Comparison of ENCODE assay signal across 9 mouse cellular contexts in genomic region chr8:119756147-119756461, GRCm38 (mm10). TPM values are rescaled to one million over a fixed set of nuclear protein-coding genes. Genes with fewer than 3 reads are reported as not detected.
DNase-seq lines count a peak whose midpoint lies in the region; ATAC-seq and TF ChIP-seq lines count a peak whose summit lies in the region.
"Had no signal": no experiment of that assay in that cellular context is flagged by ENCODE, and none has a peak within 500 bp of the region (broad histone marks: within the 10 kb centered on the region; RNA-seq: fewer than 3 reads in every experiment).

No protein-coding gene starts in this region.

- no peak overlapping the region for H3K27ac ChIP-seq in heart, embryonic 12.5 days (ENCODE audit: poor library complexity, severe bottlenecking)
- H3K27ac ChIP-seq in spleen, adult 2 months (ENCODE audit: insufficient read depth, low read length): no peak overlapping the region
- no peak overlapping the region for H3K27ac ChIP-seq in liver, embryonic 14.5 days
- H3K27ac ChIP-seq in stomach, embryonic 16.5 days (ENCODE audit: low read length): no peak overlapping the region

- 0 out of 2 replicates have a peak overlapping the region, but pooled peaks have one; percentile 30 for H3K4me3 ChIP-seq in heart, embryonic 12.5 days
- peak overlapping the region; percentile 67 for H3K4me3 ChIP-seq in spleen, adult 2 months (ENCODE audit: extremely low read depth, insufficient read depth, insufficient read length)
- no peak overlapping the region for H3K4me3 ChIP-seq in liver, embryonic 14.5 days (ENCODE audit: insufficient read depth in 1 of 2, low read depth in 2 of 2, low read length in 2 of 2)
- H3K4me3 ChIP-seq in stomach, embryonic 16.5 days (replicated peaks; ENCODE audit: low read length): peak overlapping the region; percentile 34

- H3K4me2 ChIP-seq in heart, embryonic 12.5 days: peak overlapping the region; percentile 52
- H3K4me2 ChIP-seq in liver, embryonic 14.5 days (ENCODE audit: low read depth): peak overlapping the region; percentile 50
- peak overlapping the region; percentile 48 for H3K4me2 ChIP-seq in stomach, embryonic 16.5 days (ENCODE audit: low read depth, low read length)

- no peak for ATAC-seq in heart, embryonic 12.5 days (ENCODE audit: insufficient number of reproducible peaks, low FRiP score)
- no peak for ATAC-seq in liver, embryonic 14.5 days (ENCODE audit: insufficient read depth)
- no peak for ATAC-seq in stomach, embryonic 16.5 days (ENCODE audit: insufficient read depth, low FRiP score)

- H3K4me1 ChIP-seq in heart, embryonic 12.5 days (replicated peaks): peaks cover 20% of the 10 kb centered on the region
- peaks cover 12% of the 10 kb centered on the region for H3K4me1 ChIP-seq in spleen, adult 2 months (ENCODE audit: control insufficient read depth, insufficient read depth, insufficient read length)
- H3K4me1 ChIP-seq in liver, embryonic 14.5 days (replicated peaks; ENCODE audit: control insufficient read depth in 2 of 2, insufficient read depth in 2 of 2, low read length in 1 of 2): no peaks in the 10 kb centered on the region
- peaks cover 15% of the 10 kb centered on the region for H3K4me1 ChIP-seq in stomach, embryonic 16.5 days (ENCODE audit: control insufficient read depth, insufficient read depth, low read length)

- no peaks in the 10 kb centered on the region for H3K9me3 ChIP-seq in heart, embryonic 12.5 days (replicated peaks)
- no peaks in the 10 kb centered on the region for H3K9me3 ChIP-seq in liver, embryonic 14.5 days (ENCODE audit: control insufficient read depth, low read length)
- H3K9me3 ChIP-seq in stomach, embryonic 16.5 days (replicated peaks; ENCODE audit: control insufficient read depth, low read length): no peaks in the 10 kb centered on the region

- no peak for TF ChIP-seq EP300 in liver, embryonic 14.5 days (IDR thresholded peaks at IDR 0.05; ENCODE audit: low read depth)

- no peak for TF ChIP-seq POLR2A in spleen, adult 2 months (IDR thresholded peaks at IDR 0.05; ENCODE audit: low read depth, low read length)

- 0 out of 2 replicates have a peak, but pooled peaks cover 3% of the 10 kb centered on the region for H3K27me3 ChIP-seq in heart, embryonic 12.5 days (replicated peaks)
- H3K27me3 ChIP-seq in spleen, adult 2 months (ENCODE audit: control insufficient read depth, insufficient read depth, low read length): no peaks in the 10 kb centered on the region
- H3K27me3 ChIP-seq in liver, embryonic 14.5 days (ENCODE audit: control insufficient read depth, insufficient read depth, low read length): no peaks in the 10 kb centered on the region
- H3K27me3 ChIP-seq in stomach, embryonic 16.5 days (ENCODE audit: control insufficient read depth, insufficient read depth, low read length): no peaks in the 10 kb centered on the region

- no peak overlapping the region for H3K9ac ChIP-seq in heart, embryonic 12.5 days
- no peak overlapping the region for H3K9ac ChIP-seq in liver, embryonic 14.5 days (replicated peaks)
- H3K9ac ChIP-seq in stomach, embryonic 16.5 days (ENCODE audit: low read length): peak overlapping the region; percentile 37; the same call in 1 of the 2 replicates

- TF ChIP-seq CTCF in spleen, adult 2 months (IDR thresholded peaks at IDR 0.05; ENCODE audit: extremely low read depth, insufficient read depth, insufficient read length, insufficient replicate concordance): no peak
- no peak for TF ChIP-seq CTCF in liver, embryonic 14.5 days (IDR thresholded peaks at IDR 0.05; ENCODE audit: low read depth)

- no peak for DNase-seq in heart, adult 11 months
- no peak for DNase-seq in spleen, adult 2 months (ENCODE audit: low read depth in 1 of 2, low spot score in 2 of 2)
- no peak for DNase-seq in spleen, postnatal 36 days (ENCODE audit: low spot score in 2 of 2)
- DNase-seq in liver, embryonic 14.5 days (ENCODE audit: low read depth in 3 of 3, low spot score in 3 of 3): no peak
- DNase-seq in layer of hippocampus, postnatal 14 days (ENCODE audit: low spot score in 2 of 2): no peak
- DNase-seq in urinary bladder, adult 18-20 months (ENCODE audit: low spot score in 2 of 2): no peak
- DNase-seq: gastrocnemius, postnatal 25 days had no signal

- WGBS in heart, embryonic 12.5 days: 52% methylated on average over 2 of the region's 2 CpGs
- WGBS in spleen, adult 2 months: 59% methylated on average over 2 of the region's 2 CpGs
- 50% methylated on average over 2 of the region's 2 CpGs for WGBS in liver, embryonic 14.5 days (ENCODE audit: insufficient replicate concordance)
- 61% methylated on average over 2 of the region's 2 CpGs for WGBS in stomach, embryonic 16.5 days

- H3K36me3 ChIP-seq in heart, embryonic 12.5 days: peaks cover 9% of the 10 kb centered on the region
- H3K36me3 ChIP-seq in spleen, adult 2 months (ENCODE audit: control insufficient read depth, insufficient read depth, low read length): no peaks in the 10 kb centered on the region
- no peaks in the 10 kb centered on the region for H3K36me3 ChIP-seq in liver, embryonic 14.5 days (replicated peaks; ENCODE audit: control insufficient read depth, insufficient read depth, low read depth)
- no peaks in the 10 kb centered on the region for H3K36me3 ChIP-seq in stomach, embryonic 16.5 days (ENCODE audit: control insufficient read depth, insufficient read depth, low read length)

RNA-seq across cellular contexts. Expression of gene Tldc1, which starts 22.1 kb away (rescaled TPM):
- polyA plus RNA-seq in heart, embryonic 12.5 days (2016; fragmentation: Nextera tagmentation; extraction: Ambion mirVana): 14.6 and 14.8 TPM in 2 replicates
- polyA plus RNA-seq in spleen, adult 2 months (2012; rRNA removed): 4.8 and 6.2 TPM in 2 replicates
- 2.7 and 2.8 TPM in 2 replicates for polyA plus RNA-seq in liver, embryonic 14.5 days (2012; rRNA removed)
- 1.3 and 2.0 TPM in 2 replicates for polyA plus RNA-seq in liver, embryonic 14.5 days (2014; fragmentation: Nextera tagmentation; extraction: Ambion mirVana)
- 14.5 and 16.5 TPM in 2 replicates for polyA plus RNA-seq in stomach, embryonic 16.5 days (2015; fragmentation: Nextera tagmentation; extraction: Ambion mirVana)
- total RNA-seq in layer of hippocampus, postnatal 14 days (2021): 10 to 100 TPM; 16.2 to 19.5 TPM

RNA-seq across cellular contexts. Expression of gene Atp2c2, which starts 56.3 kb away (rescaled TPM):
- 0.33 and 0.38 TPM in 2 replicates for polyA plus RNA-seq in heart, embryonic 12.5 days (2016; fragmentation: Nextera tagmentation; extraction: Ambion mirVana)
- polyA plus RNA-seq in spleen, adult 2 months (2012; rRNA removed): 0.28 and 0.36 TPM in 2 replicates
- polyA plus RNA-seq in liver, embryonic 14.5 days (2012; rRNA removed): 0.08 and 0.11 TPM in 2 replicates
- 0.08 and 0.10 TPM in 2 replicates for polyA plus RNA-seq in liver, embryonic 14.5 days (2014; fragmentation: Nextera tagmentation; extraction: Ambion mirVana)
- 10.8 and 15.9 TPM in 2 replicates for polyA plus RNA-seq in stomach, embryonic 16.5 days (2015; fragmentation: Nextera tagmentation; extraction: Ambion mirVana)
- total RNA-seq in layer of hippocampus, postnatal 14 days (2021): 1 to 10 TPM; 1.7 to 2.9 TPM

Comparison
In these comparisons a context has a peak if more than half of its experiments do, and no peak if none do; other contexts are left out.
1. H3K4me3 ChIP-seq: peak in heart, embryonic 12.5 days (single experiment), spleen, adult 2 months (single experiment) and stomach, embryonic 16.5 days (single experiment); none in liver, embryonic 14.5 days (0 of 2).
2. Peak in every context shown above with its lines, with median percentiles within 50 percentile points of each other: H3K4me2 ChIP-seq.